Mouse (Mus musculus): ENCODE measurements around the gene Usp37. TPM values are rescaled to one million over a fixed set of nuclear protein-coding genes. Genes with fewer than 3 reads are reported as not detected.

Usp37 gene
- 11.7 and 12.0 TPM in 2 replicates for polyA plus RNA-seq (2015; fragmentation: Nextera tagmentation; extraction: Ambion mirVana)

GRCm38 (mm10) chr1:74544184-74544583 is at the start of gene Usp37:
TSS of gene Usp37 (minus strand) at chr1:74544284.
- Histone ChIP-seq H3K27me3 (peaks cover 31% of the 10 kb centered on the region; the same call in 1 of the 2 replicates), H3K27ac (replicated peaks) (no peak within 1 kb of the TSS), H3K4me1 (replicated peaks) (no peaks in the 10 kb centered on the region), H3K36me3 (replicated peaks) (no peaks in the 10 kb centered on the region), H3K4me2 (no peak within 1 kb of the TSS), H3K4me3 (replicated peaks) (no peak within 1 kb of the TSS), H3K9ac (no peak within 1 kb of the TSS), H3K9me3 (replicated peaks) (no peaks in the 10 kb centered on the region)
- no peak for ATAC-seq (ENCODE audit: insufficient read depth)
- 60% methylated on average over 4 of the region's 4 CpGs for WGBS (ENCODE audit: insufficient replicate concordance)

- Histone ChIP-seq H3K27ac (replicated peaks) (peak within 1 kb of the TSS; percentile 89), H3K36me3 (replicated peaks) (peaks cover 33% of the 10 kb centered on the region), H3K4me3 (replicated peaks) (peak within 1 kb of the TSS; percentile 79), H3K9ac (peak within 1 kb of the TSS; percentile 69), H3K4me2 (peak within 1 kb of the TSS; percentile 97), H3K27me3 (no peaks in the 10 kb centered on the region), H3K9me3 (replicated peaks) (no peaks in the 10 kb centered on the region), H3K4me1 (replicated peaks) (peaks cover 42% of the 10 kb centered on the region)
- peak; percentile 95 for ATAC-seq (ENCODE audit: insufficient read depth)
- WGBS (ENCODE audit: insufficient replicate concordance): under 1% methylated on average over 48 of the region's 48 CpGs
Measured at GRCm38 (mm10) chr1:74587773-74588445, 43.8 kb upstream of the Usp37 start, which contains the start of the genes Zfp142 and Bcs1l. TSS of gene Zfp142 (minus strand) at chr1:74588246. TSS of gene Bcs1l (plus strand) at chr1:74588289.

GRCm38 (mm10) chr1:74587233-74587772 is 43.2 kb upstream of the Usp37 start:
- H3K27ac ChIP-seq (replicated peaks): peak overlapping the region; percentile 89
- peak overlapping the region; percentile 97 for H3K4me2 ChIP-seq
- no peaks in the 10 kb centered on the region for H3K9me3 ChIP-seq (replicated peaks)
- peaks cover 42% of the 10 kb centered on the region for H3K4me1 ChIP-seq (replicated peaks)
- peak overlapping the region; percentile 69 for H3K9ac ChIP-seq
- peak overlapping the region; percentile 79 for H3K4me3 ChIP-seq (replicated peaks)
- under 1% methylated on average over 24 of the region's 24 CpGs for WGBS (ENCODE audit: insufficient replicate concordance)
- ATAC-seq (ENCODE audit: insufficient read depth): no peak
- H3K36me3 ChIP-seq (replicated peaks): peaks cover 35% of the 10 kb centered on the region
- H3K27me3 ChIP-seq: no peaks in the 10 kb centered on the region

- H3K36me3 ChIP-seq (replicated peaks): peaks cover 20% of the 10 kb centered on the region
- no peaks in the 10 kb centered on the region for H3K27me3 ChIP-seq
- H3K4me3 ChIP-seq (replicated peaks): no peak overlapping the region
- WGBS (ENCODE audit: insufficient replicate concordance): 65% methylated on average over 3 of the region's 3 CpGs
- peak overlapping the region; percentile 15; the same call in 1 of the 2 replicates for H3K27ac ChIP-seq (replicated peaks)
- H3K9me3 ChIP-seq (replicated peaks): no peaks in the 10 kb centered on the region
- H3K4me2 ChIP-seq: no peak overlapping the region
- ATAC-seq (ENCODE audit: insufficient read depth): no peak
- H3K4me1 ChIP-seq (replicated peaks): peaks cover 42% of the 10 kb centered on the region
- H3K9ac ChIP-seq: no peak overlapping the region
Measured at GRCm38 (mm10) chr1:74584616-74585398, 40.7 kb upstream of the Usp37 start.

- Histone ChIP-seq H3K9ac (no peak overlapping the region), H3K27ac (replicated peaks) (no peak overlapping the region), H3K9me3 (replicated peaks) (no peaks in the 10 kb centered on the region), H3K4me1 (replicated peaks) (peaks cover 29% of the 10 kb centered on the region), H3K4me3 (replicated peaks) (no peak overlapping the region), H3K36me3 (replicated peaks) (peaks cover 35% of the 10 kb centered on the region), H3K27me3 (no peaks in the 10 kb centered on the region), H3K4me2 (no peak overlapping the region)
- no peak for ATAC-seq (ENCODE audit: insufficient read depth)
- 70% methylated on average over 3 of the region's 3 CpGs for WGBS (ENCODE audit: insufficient replicate concordance)
Measured at GRCm38 (mm10) chr1:74582621-74583020, 38.5 kb upstream of the Usp37 start.

GRCm38 (mm10) chr1:74569739-74570719 is 25.9 kb upstream of the Usp37 start:
- Histone ChIP-seq H3K27ac (replicated peaks) (no peak overlapping the region), H3K4me3 (replicated peaks) (no peak overlapping the region), H3K27me3 (no peaks in the 10 kb centered on the region), H3K9ac (no peak overlapping the region), H3K9me3 (replicated peaks) (no peaks in the 10 kb centered on the region), H3K36me3 (replicated peaks) (peaks cover 87% of the 10 kb centered on the region), H3K4me1 (replicated peaks) (no peaks in the 10 kb centered on the region), H3K4me2 (no peak overlapping the region)
- WGBS (ENCODE audit: insufficient replicate concordance): 82% methylated on average over 29 of the region's 29 CpGs
- ATAC-seq (ENCODE audit: insufficient read depth): no peak

GRCm38 (mm10) chr1:74565834-74566233 is 21.8 kb upstream of the Usp37 start:
- no peak overlapping the region for H3K4me2 ChIP-seq
- no peaks in the 10 kb centered on the region for H3K9me3 ChIP-seq (replicated peaks)
- H3K9ac ChIP-seq: no peak overlapping the region
- 65% methylated on average over 6 of the region's 6 CpGs for WGBS (ENCODE audit: insufficient replicate concordance)
- peaks cover 54% of the 10 kb centered on the region for H3K36me3 ChIP-seq (replicated peaks)
- H3K4me1 ChIP-seq (replicated peaks): no peaks in the 10 kb centered on the region
- no peak overlapping the region for H3K27ac ChIP-seq (replicated peaks)
- ATAC-seq (ENCODE audit: insufficient read depth): no peak
- H3K4me3 ChIP-seq (replicated peaks): no peak overlapping the region
- no peaks in the 10 kb centered on the region for H3K27me3 ChIP-seq

- Histone ChIP-seq H3K36me3 (replicated peaks) (no peaks in the 10 kb centered on the region), H3K9ac (no peak overlapping the region), H3K9me3 (replicated peaks) (no peaks in the 10 kb centered on the region), H3K27me3 (no peaks in the 10 kb centered on the region), H3K27ac (replicated peaks) (no peak overlapping the region), H3K4me1 (replicated peaks) (no peaks in the 10 kb centered on the region), H3K4me3 (replicated peaks) (no peak overlapping the region), H3K4me2 (no peak overlapping the region)
- ATAC-seq (ENCODE audit: insufficient read depth): no peak
- whole genome bisulfite sequencing (ENCODE audit: insufficient replicate concordance): 53% methylated on average over 5 of the region's 5 CpGs
Measured at GRCm38 (mm10) chr1:74559061-74559460, 15.0 kb upstream of the Usp37 start.

- 13% methylated on average over 6 of the region's 6 CpGs for WGBS (ENCODE audit: insufficient replicate concordance)
- peaks cover 31% of the 10 kb centered on the region; the same call in 1 of the 2 replicates for H3K27me3 ChIP-seq
- no peaks in the 10 kb centered on the region for H3K9me3 ChIP-seq (replicated peaks)
- ATAC-seq (ENCODE audit: insufficient read depth): no peak
- no peaks in the 10 kb centered on the region for H3K4me1 ChIP-seq (replicated peaks)
- no peak within 1 kb of the TSS for H3K4me2 ChIP-seq
- no peaks in the 10 kb centered on the region for H3K36me3 ChIP-seq (replicated peaks)
- H3K4me3 ChIP-seq (replicated peaks): no peak within 1 kb of the TSS
- no peak within 1 kb of the TSS for H3K27ac ChIP-seq (replicated peaks)
- H3K9ac ChIP-seq: no peak within 1 kb of the TSS
Measured at GRCm38 (mm10) chr1:74542451-74542961, 1.6 kb downstream of the Usp37 start, which contains the start of gene Plcd4. TSS of gene Plcd4 (plus strand) at chr1:74542888.

- H3K9ac ChIP-seq: no peak overlapping the region
- H3K27me3 ChIP-seq: peaks cover 24% of the 10 kb centered on the region; the same call in 1 of the 2 replicates
- no peaks in the 10 kb centered on the region for H3K4me1 ChIP-seq (replicated peaks)
- H3K36me3 ChIP-seq (replicated peaks): no peaks in the 10 kb centered on the region
- no peaks in the 10 kb centered on the region for H3K9me3 ChIP-seq (replicated peaks)
- H3K4me3 ChIP-seq (replicated peaks): no peak overlapping the region
- H3K4me2 ChIP-seq: no peak overlapping the region
- no peak for ATAC-seq (ENCODE audit: insufficient read depth)
- no peak overlapping the region for H3K27ac ChIP-seq (replicated peaks)
Measured at GRCm38 (mm10) chr1:74538650-74539049, 5.4 kb downstream of the Usp37 start.

All from liver, embryonic 15.5 days (tissue).